Mouse (Mus musculus): Measurements from ENCODE around the gene Atxn7l2. TPM values are rescaled to one million over a fixed set of nuclear protein-coding genes. Genes with fewer than 3 reads are reported as not detected.
A peak's percentile ranks its signal among the peaks of the same experiment; 100 is the strongest.

The Atxn7l2 gene
- polyA plus RNA-seq, 1 experiment, result 44.0 TPM

DNA sequence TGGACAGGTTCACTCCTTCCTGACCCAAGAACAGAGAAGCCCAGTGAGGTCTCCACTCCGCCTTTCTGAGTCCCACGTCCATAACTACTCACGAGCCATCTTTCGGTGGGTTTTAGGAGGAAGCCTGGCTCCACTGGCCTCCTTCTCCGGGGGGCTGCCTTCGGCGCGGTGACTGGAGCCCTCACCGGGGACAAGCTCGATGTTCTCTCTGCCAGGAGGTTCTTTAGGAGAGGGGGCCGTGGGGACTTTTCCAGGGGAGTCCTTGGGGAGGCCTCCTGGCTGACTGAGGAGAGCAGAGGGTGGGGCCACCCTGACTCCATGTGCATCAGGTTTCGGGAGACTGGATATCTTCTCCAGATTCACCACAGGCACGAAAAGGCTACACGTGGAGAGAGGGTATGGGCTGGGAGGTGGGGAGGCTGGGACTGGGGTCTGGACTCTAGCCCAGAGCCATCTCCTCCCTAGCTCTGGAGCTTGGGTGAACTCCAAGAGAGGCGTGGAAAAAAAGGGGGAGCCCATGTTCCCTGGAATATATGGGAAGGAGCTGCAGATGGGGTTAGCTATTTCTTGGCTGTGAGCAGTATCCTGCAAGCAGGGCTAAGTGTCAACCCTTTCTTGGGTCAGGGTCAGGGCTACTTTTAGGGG is 3.9 kb downstream of the Atxn7l2 start:
- DNase-seq (ENCODE audit: extremely low spot score in 1 of 2, low spot score in 1 of 2), result no peak

DNA sequence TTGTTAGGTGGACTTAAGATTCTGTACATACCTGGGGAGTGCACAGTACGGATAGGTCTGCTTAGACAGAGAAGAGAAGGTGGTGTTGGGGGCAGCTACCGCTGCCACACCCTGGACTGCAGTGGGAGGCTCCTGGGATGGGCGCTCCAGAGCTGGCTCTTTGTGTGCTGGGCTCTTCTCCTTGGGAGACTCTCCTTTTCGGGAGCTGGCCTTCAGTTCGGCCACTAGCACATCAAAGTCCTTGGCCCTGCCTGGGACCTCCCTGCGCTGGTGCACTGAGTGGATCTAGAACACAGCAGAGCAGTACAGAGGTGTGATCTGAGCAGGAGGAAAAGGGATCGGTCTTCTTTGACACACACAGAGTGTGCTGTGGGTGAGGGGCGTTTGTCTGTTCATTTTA is 5.1 kb downstream of the Atxn7l2 start:
- DNase-seq (ENCODE audit: extremely low spot score in 1 of 2, low spot score in 1 of 2), result no peak

DNA sequence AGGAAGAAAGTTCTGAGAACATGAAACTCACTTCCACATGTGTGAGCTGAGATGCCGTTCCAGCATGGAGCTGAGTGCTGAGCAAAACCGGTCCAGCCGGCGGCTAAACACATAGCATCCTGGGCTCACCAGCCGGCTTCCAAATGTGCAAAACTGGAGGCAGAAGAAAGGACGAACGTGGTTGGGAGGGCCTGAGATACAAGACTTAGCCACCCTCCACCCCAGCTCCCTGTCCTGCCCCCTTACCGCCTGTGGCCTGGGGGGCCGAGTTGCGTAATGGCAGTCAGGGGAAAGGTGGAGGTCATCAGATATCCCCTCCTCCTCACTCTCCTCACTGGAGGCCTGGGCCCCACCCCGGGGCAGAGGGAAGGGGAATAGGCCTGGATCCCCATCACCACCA is 6.3 kb downstream of the Atxn7l2 start:
- DNase-seq (ENCODE audit: extremely low spot score in 1 of 2, low spot score in 1 of 2), result no peak

DNA sequence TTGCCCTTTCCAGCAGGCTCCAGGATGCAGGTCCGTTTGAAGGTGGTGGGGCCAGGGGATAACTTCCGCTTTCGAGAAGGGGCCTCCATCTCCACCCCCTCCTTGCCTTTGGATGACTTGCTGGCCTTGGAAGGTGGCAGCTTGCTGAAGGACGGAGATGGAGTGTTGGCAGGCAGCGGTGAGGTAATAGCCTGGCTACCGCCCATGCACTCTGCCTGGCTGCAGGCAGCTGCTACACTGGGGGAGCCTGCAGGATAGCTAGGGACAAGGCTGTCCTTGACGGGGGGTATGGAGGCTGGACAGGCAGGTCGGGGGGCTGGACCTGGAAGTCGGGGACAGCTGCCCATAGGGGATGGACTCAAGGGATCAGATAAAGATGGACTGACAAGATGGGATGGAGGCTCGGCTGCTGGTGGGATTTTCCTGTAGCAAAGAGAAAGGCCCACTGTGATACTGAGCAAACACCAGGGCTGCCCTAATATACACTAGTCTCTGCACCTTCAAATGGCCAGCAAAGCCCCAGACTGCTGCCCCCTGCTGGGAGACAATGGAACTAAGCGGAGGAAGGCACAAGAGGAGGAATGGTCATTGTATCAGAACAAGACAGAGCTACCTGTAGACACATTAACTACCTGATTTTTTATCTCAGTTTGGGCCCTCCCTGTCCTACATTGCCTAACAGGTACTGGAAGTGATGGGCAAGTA is 7.0 kb downstream of the Atxn7l2 start:
- DNase-seq (ENCODE audit: extremely low spot score in 1 of 2, low spot score in 1 of 2), result peak in 1 of 2 experiments; percentile 92

DNA sequence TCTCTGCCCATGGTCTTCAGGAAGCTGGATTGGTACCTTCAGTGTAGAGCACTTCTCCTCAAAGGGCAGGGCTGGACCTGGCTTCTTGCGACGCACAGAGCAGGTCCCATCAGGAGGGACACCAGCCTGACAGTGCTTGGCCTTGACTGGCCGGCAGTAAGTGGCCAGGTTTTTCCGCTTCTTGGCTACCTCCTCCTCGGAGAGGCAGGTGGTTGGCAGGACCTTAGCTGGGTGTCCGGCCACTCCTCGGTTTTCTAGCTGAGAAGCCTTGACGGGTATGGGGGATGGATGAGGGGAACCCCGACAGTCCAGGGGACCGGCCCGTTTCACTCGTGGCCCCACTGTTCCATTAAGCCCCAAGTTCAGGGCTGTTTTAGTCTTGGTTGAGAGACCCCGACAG is 7.5 kb downstream of the Atxn7l2 start:
- DNase-seq (ENCODE audit: extremely low spot score in 1 of 2, low spot score in 1 of 2), result no peak

DNA sequence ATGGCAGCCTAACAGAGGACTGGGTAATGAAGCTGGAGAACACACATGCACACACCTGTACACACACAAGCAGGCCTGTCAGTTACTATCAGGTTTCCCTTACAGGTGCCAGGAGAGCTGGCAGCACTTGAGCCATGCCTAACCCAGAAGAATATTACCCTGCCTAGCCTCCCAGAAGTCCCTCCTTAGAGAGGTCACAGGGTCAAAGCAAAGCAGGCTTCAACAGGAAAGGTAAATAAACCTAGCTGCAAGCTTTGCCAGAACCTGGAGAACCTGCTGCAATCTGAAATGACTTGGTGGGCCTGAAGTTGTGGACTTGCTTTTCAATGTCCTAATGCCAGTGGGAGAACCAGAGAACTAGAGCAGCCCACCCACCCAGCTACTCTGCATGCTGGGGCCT is 8.2 kb downstream of the Atxn7l2 start:
- no peak for DNase-seq (ENCODE audit: extremely low spot score in 1 of 2, low spot score in 1 of 2)

DNA sequence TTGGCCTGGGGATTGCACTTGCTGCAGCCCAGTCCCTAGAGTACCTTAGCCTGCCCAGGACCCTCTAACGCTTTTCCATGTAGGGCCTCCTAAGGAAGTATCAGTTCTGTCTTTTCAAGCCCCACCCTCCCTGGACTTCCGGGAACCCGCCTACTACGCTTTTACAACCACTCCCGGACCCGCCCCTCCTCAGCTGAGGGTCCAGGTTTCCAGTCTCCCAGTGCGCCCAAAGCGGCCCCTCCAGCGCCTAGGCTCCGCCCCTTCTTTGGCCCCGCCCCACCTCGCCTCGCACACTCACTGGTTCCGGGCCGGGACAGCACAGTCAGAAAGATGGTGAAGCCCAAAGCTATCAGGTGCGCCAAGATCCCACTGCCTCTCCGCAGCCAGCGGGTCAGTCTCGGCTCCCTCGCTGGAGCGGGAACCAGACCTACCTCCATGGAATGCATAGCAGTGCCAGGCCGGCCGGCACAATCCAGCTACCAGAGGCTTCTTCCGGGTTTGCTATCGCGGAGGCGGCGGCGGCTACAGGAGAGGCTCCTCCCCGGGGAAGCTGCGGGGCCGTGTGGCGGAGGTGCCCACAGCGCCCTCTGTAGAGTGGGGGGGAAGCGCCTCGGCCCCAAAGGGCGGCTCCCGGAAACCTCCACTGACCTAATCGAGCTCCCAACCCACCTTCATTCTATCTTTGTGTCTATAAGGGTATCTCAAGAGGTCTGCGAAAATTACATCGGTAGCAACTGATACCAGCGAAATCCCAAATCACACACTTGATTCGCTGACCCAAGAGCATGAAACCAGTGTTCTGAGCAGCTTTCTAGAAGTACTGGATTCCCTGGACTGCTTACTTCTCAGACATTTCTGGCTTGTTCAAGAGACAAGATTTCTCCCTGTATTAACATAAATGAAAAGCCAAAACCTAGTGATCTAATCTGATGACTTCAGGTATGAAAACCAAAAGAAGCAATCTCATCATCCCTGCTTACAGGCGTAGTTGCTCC is 10.1 kb downstream of the Atxn7l2 start, which contains the start of gene Cyb561d1:
Gene Cyb561d1 (minus strand): TSS at position 884 of the 995 bp plus-strand sequence.
- DNase-seq (ENCODE audit: extremely low spot score in 1 of 2, low spot score in 1 of 2), result peak; percentile 79 to 89

DNA sequence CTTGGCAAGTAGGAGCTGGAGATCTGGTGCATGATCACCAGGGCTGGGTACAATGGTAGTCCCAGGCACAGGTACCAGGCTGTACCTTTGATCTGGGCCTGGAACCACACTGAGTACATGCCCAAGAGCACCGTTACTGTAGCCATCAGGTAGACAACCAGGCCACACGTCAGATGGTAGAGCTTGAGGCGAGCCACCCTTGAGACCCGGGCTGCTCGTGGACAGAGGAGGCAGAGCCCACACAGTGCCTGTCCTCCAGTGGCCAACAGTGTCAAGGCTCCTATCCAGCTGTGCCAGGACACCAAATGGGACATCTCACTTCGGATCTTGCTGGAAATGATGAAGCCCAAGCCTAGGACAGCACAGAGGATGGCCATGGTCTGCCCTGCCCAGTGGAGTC is 11.5 kb downstream of the Atxn7l2 start:
- no peak for DNase-seq (ENCODE audit: extremely low spot score in 1 of 2, low spot score in 1 of 2)

DNA sequence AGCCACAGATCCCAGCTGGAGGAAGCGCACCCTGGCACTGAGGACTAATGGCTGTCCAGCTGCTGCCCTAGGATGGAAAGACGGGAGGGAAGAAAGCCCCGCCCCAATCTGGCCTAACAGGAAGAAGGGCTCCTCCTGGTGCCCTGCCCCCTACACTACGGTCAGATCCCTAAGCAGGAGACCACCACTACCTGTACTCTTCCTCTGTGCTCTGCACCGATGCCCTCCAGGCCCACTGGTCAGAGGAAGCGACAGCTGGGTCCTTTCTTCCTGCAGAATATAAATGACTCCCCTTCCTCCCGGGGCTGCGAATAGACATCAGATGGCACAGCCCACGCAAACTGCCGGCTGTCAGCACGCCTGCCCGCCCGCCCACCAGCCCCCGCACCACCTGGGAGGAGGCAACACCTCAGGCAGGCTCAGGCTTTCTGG is 13.7 kb downstream of the Atxn7l2 start:
- DNase-seq (ENCODE audit: extremely low spot score in 1 of 2, low spot score in 1 of 2), result peak; percentile 72 to 86

DNA sequence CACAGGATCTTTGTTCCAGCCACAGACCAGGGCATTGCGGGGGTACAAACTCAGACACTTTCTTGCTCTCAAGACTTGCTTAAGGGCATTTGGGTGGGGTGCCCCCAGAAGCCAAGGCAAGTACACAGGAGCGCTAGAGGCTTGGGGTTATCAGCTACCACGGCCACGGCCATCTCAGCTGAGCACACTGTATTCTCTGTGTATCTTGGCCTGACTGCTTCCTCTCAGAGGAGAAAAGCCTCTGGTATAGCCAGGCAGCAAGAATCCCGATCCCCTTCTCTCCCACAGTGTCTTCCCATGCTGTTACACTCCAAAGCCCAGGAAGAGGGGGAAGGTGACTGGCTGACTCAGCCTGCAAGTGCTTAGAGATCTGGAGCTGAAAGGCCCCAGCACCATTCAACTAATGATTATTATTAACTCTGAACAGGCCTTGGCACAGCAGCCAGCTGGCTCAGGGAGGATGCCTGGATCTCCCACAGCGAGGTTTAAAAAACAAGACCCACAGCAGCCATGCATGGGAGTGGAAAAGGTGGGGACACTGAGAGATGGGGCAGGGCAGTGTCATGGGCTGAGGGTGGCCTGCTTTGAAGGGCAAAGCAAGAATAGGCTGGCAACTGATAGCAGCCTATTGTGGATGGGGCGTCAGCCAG is 14.7 kb downstream of the Atxn7l2 start:
- peak in 1 of 2 experiments; percentile 73 for DNase-seq (ENCODE audit: extremely low spot score in 1 of 2, low spot score in 1 of 2)

DNA sequence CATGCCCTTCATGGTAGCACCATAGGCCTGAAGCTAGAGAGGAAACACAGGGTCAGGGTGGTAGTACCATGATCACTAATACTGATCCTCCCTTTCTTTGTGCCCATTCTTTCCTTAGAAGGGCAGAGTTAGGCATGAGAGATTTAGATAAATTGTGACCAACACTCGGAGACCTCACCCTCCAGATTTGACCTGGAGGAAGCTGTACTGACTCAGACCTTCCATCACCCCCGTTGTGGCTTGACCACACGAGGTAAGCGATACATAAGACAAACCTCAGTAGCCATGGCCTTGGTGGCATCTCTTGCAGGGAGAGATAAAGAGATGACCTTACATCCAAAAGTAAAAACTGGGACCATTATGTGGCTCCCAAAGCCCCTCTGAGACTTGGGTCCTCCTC is 15.4 kb downstream of the Atxn7l2 start:
- DNase-seq (ENCODE audit: extremely low spot score in 1 of 2, low spot score in 1 of 2), result no peak

DNA sequence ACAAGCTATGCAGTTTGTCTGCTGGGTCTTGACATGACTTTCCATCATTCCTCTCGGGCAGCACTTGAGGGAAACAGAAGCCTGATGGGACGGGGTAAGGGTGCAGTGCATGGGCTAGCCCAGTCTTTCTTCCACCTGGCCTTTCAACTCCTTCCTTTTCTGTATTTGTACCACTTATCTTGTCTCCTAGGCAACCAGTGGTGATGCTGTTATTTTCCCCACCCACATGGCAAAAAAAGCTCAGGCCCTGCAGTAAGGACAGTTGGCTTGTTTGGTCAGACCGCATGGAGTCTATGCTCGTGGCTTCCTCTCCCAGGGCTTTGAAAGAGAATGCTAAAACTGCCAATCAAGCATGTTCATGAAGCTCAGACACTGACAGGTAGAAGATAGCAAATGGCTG is 17.0 kb downstream of the Atxn7l2 start:
- no peak for DNase-seq (ENCODE audit: extremely low spot score in 1 of 2, low spot score in 1 of 2)

DNA sequence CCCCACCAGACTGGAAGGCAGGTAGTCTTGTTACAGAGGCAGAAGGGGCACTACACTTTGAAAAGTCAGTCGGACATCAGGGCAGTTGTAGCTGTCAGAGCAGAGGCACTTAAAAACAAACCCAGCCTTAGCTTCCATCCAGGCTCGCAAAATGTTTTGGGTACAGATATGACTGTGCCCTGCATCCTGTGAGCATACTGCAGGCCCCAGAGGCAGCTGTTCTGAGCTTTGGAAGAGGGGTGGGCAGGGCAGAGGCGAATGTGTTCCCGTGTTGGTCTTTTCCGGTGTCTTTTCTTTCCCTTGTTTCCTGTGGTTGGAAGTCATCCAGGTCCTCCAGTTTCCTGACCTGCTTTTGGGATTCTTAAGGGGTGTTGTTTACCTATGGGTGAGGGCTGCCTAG is 20.8 kb downstream of the Atxn7l2 start:
- no peak for DNase-seq (ENCODE audit: extremely low spot score in 1 of 2, low spot score in 1 of 2)

DNA sequence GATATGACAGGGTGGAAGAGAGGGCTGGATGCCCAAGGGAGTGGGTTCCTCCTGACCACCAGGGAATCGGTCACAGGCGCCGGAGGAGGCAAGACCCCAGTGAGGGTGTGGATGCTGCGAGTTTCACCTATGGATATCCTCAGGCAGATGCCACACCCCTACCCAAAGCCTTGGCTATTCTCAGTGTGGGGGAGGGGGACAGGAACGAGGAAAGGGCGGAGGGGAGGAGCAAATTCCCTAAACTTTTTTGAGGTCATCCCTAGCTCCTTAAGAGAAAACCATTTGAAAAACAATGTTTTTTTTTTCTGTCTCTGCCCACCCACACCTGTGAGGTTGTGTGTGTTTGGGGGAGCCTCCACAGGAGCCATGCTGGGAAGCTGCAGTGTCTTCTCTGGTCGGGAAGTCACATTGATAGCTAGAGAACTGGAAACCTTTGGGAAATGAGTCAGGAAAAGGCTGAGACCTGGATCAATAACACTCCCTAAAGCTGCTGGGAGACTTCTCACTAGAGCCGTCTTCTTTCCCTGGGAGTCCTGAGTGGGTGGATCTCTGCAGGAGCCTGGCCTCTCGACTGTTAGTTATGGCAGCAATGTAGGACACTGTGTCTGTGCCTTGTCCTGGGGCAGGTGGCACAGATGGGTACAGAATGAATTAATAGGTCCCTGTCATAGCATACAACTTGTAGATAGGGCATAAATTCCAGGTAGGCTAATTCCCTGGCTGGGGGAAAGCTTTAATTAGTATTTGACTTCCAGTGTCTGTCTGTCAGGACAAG is 21.8 kb downstream of the Atxn7l2 start:
- DNase-seq (ENCODE audit: extremely low spot score in 1 of 2, low spot score in 1 of 2), result no peak

DNA sequence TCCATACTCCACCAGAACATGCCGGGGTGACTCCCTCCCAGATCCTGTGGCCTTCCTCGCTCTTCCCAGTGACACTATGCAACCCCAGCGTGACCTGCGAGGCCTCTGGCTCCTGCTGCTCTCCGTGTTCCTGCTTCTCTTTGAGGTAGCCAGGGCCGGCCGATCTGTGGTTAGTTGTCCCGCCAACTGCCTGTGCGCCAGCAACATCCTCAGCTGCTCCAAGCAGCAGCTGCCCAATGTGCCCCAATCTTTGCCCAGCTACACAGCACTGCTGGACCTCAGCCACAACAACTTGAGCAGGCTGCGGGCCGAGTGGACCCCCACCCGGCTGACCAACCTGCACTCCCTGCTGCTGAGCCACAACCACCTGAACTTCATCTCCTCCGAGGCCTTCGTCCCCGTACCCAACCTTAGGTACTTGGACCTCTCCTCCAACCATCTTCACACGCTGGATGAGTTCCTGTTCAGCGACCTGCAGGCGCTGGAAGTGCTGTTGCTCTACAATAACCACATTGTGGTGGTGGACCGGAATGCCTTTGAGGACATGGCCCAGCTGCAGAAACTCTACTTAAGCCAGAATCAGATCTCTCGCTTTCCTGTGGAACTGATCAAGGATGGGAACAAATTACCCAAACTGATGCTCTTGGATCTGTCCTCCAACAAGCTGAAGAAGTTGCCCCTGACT is 23.5 kb downstream of the Atxn7l2 start:
- DNase-seq (ENCODE audit: extremely low spot score in 1 of 2, low spot score in 1 of 2), result no peak

DNA sequence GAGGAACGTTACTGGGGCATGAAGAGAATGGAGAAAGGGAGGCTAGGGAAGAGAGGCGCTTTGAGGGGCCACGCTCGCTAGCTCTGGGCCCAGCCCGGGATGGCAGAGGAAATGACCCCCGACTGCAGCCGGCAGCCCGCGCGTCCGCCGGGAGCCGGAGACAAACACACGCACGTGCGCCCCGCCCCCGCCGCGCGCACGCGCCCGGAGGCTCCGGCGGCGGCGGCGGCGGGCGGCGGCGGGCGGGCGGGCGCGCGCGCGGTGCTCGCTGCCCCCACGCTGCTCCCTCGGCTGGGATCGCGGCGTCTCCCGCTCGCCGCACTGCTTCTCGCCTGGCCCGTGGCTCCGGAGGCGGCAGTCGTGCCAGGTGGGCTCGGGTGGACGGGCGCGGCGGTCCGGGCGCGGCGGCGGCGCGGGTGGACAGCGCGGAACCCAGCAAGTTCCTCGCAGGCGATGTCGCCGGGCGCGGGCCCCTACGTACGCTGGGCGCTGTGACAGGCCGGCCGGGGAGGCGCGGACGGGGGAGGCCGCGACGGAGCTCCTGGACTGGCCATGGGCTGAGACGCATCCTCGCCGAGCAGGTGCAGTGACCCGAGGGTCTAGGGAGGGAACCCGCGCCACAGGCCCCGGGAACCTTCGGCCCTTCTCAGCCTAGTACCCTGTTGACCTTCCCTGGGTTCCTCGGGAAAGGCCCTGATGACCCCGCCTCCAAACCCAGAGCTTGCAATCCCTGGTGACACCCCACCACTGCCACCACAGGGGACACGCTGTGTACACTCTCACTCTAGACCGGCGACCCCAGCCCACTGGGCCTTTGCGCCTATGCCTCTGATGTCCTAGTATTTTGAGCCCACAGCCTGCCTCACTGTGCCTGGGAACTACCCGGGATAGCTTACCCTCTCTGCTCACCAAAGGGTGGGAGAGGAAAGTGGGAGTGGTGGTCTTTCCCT is 24.4 kb downstream of the Atxn7l2 start, which contains the start of gene Amigo1:
Gene Amigo1 (plus strand): TSS at position 238 of the 950 bp plus-strand sequence.
- DNase-seq (ENCODE audit: extremely low spot score in 1 of 2, low spot score in 1 of 2), result no peak

DNA sequence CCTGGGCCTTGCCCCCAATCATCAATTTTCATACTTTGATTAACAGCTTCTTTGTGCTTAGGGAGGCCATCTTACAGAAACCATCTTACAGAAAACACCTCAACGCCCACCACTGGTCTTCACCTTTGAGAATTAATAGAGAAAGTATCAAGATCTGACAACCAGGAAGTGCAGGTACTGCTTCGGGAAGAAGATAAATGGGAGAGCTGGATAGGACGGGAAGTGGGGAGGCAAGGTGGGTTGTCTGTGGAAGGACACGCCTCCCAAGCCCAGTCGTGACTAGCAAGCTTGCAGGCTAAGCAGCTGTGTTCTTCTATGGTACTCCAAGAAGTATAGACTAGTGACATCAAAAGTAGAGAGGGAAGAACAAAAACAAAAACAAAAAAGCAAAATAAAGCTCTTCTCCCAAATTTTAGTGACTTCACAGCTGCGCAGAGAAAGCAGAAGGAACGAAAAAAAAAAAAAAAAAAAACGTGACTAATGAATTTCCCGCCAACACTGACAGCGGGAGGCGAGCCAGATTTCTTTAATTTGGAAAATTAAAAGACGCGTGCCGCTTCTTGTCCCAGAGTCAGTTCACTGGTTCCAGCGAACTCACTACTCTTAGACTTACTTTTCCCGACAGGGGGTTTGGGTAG is 25.2 kb downstream of the Atxn7l2 start:
- no peak for DNase-seq (ENCODE audit: extremely low spot score in 1 of 2, low spot score in 1 of 2)

DNA sequence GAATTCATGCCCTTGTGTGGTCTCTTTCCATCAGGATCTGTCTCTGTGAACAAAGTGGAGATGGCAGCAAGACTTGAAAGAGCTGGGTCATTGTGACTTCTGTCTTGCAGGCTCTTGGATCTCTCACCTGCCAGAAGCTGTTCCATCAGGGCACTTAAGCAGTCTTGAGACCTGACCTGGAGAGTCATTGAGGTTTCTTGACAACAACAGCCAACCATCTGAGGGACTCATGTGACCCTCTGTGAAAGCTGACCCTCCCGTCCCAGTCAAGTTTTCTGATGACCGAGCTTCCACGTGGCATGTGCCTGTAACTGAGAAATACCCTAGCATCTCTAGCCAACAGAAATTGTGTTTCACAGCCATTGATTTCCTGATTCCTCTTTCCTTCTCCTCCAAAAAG is 26.0 kb downstream of the Atxn7l2 start:
- no peak for DNase-seq (ENCODE audit: extremely low spot score in 1 of 2, low spot score in 1 of 2)
